Mouse (Mus musculus) neural tube, embryonic 15.5 days (tissue): ENCODE measurements around the gene Syn3. TPM values are rescaled to one million over a fixed set of nuclear protein-coding genes. Genes with fewer than 3 reads are reported as not detected.

Source experiments
- ATAC-seq: fragments of 200-750 bp; cut with Nextera tagmentation; 2 replicates; pipeline ENCODE4 v1.8.0; 2017; ENCODE audit warnings: mild to moderate bottlenecking, moderate TSS enrichment, moderate library complexity; ENCODE audit not compliant: low FRiP score
- H3K27ac ChIP-seq: fragments of 300-500 bp; sonication (generic); replicated peaks from 2 replicates; pipeline ENCODE4 v1.5.1; 2015; ENCODE audit warnings: mild to moderate bottlenecking, inconsistent platforms
- H3K27me3 ChIP-seq: fragments of 300-500 bp; sonication (generic); replicated peaks from 2 replicates; pipeline ENCODE4 v1.6.1; 2015; ENCODE audit warnings: inconsistent platforms
- H3K36me3 ChIP-seq: fragments of 300-500 bp; sonication (generic); 2 replicates; pipeline ENCODE4 v1.6.1; 2015; ENCODE audit warnings: inconsistent platforms
- H3K4me1 ChIP-seq: fragments of 300-500 bp; sonication (generic); 2 replicates; pipeline ENCODE4 v1.6.1; 2015; ENCODE audit warnings: inconsistent platforms
- H3K4me2 ChIP-seq: fragments of 300-500 bp; sonication (generic); 2 replicates; pipeline ENCODE4 v1.6.1; 2015; ENCODE audit warnings: inconsistent platforms, mild to moderate bottlenecking, moderate library complexity
- H3K4me3 ChIP-seq: fragments of 300-500 bp; sonication (generic); replicated peaks from 2 replicates; pipeline ENCODE4 v1.5.1; 2015; ENCODE audit warnings: mild to moderate bottlenecking, inconsistent platforms
- H3K9ac ChIP-seq: fragments of 300-500 bp; sonication (generic); replicated peaks from 2 replicates; pipeline ENCODE4 v1.6.1; 2015; ENCODE audit warnings: mild to moderate bottlenecking, inconsistent platforms
- H3K9me3 ChIP-seq: fragments of 300-500 bp; sonication (generic); replicated peaks from 2 replicates; pipeline ENCODE4 v1.6.1; 2016; ENCODE audit warnings: inconsistent platforms
- WGBS: fragments of 180-500 bp; shearing (Covaris S2); methylation state at CpG from one replicate; pipeline ENCODE4 v1.1.7; 2015; ENCODE audit warnings: mixed read lengths; 5-methylcytosine and 5-hydroxymethylcytosine counted together
- polyA plus RNA-seq: library from polyadenylated mRNA; unstranded; fragments of >200 nt; fragmentation: Nextera tagmentation; extraction: Ambion mirVana; gene quantifications from 2 replicates; pipeline ENCODE4 v1.2.1, GENCODE M21; 2015

Gene Syn3
- polyA plus RNA-seq, 1 experiment from 2014 or later, result 29.0 TPM

- H3K27me3 ChIP-seq, result no peaks in the 10 kb centered on the region
- peak overlapping the region; percentile 64 for H3K27ac ChIP-seq
- H3K4me3 ChIP-seq, result no peak overlapping the region
- H3K9ac ChIP-seq, result no peak overlapping the region
- 26% methylated on average over 5 of the region's 5 CpGs for WGBS
- H3K4me2 ChIP-seq, result no peak overlapping the region
- H3K36me3 ChIP-seq, result peaks cover 48% of the 10 kb centered on the region
- H3K4me1 ChIP-seq, result peaks cover 8% of the 10 kb centered on the region; the same call in 1 of the 2 replicates
- H3K9me3 ChIP-seq, result no peaks in the 10 kb centered on the region
- ATAC-seq, result peak; percentile 88
Observed at GRCm38 (mm10) chr10:86463538-86464199, 35.0 kb downstream of the Syn3 start.

GRCm38 (mm10) chr10:86459643-86460042 lies 39.1 kb downstream of the Syn3 start:
- no peak for ATAC-seq
- Histone ChIP-seq H3K4me3 (no peak overlapping the region), H3K4me1 (peaks cover 24% of the 10 kb centered on the region), H3K27ac (no peak overlapping the region), H3K9ac (no peak overlapping the region), H3K4me2 (no peak overlapping the region), H3K36me3 (peaks cover 26% of the 10 kb centered on the region), H3K9me3 (no peaks in the 10 kb centered on the region), H3K27me3 (no peaks in the 10 kb centered on the region)
- WGBS, result 60% methylated on average over 1 of the region's 1 CpGs

GRCm38 (mm10) chr10:86457665-86458209 lies 41.0 kb downstream of the Syn3 start:
- Histone ChIP-seq H3K36me3 (peaks cover 30% of the 10 kb centered on the region), H3K27ac (peak overlapping the region; percentile 68), H3K27me3 (no peaks in the 10 kb centered on the region), H3K9me3 (no peaks in the 10 kb centered on the region), H3K4me1 (peaks cover 19% of the 10 kb centered on the region; the same call in 1 of the 2 replicates), H3K4me3 (no peak overlapping the region), H3K9ac (no peak overlapping the region), H3K4me2 (no peak overlapping the region)
- ATAC-seq, result peak; percentile 64

GRCm38 (mm10) chr10:86457195-86457594 lies 41.5 kb downstream of the Syn3 start:
- Histone ChIP-seq H3K9ac (no peak overlapping the region), H3K4me1 (peaks cover 23% of the 10 kb centered on the region), H3K9me3 (no peaks in the 10 kb centered on the region), H3K27me3 (no peaks in the 10 kb centered on the region), H3K36me3 (peaks cover 27% of the 10 kb centered on the region), H3K27ac (peak overlapping the region; percentile 68; the same call in 1 of the 2 replicates), H3K4me3 (no peak overlapping the region), H3K4me2 (no peak overlapping the region)
- ATAC-seq, result peak; percentile 71; the same call in 1 of the 2 replicates
- 10% methylated on average over 4 of the region's 4 CpGs for WGBS

GRCm38 (mm10) chr10:86455296-86456055 lies 43.2 kb downstream of the Syn3 start:
- no peak overlapping the region for H3K4me3 ChIP-seq
- WGBS, result 71% methylated on average over 5 of the region's 5 CpGs
- H3K4me2 ChIP-seq, result no peak overlapping the region
- H3K9me3 ChIP-seq, result no peaks in the 10 kb centered on the region
- H3K27ac ChIP-seq, result no peak overlapping the region
- no peaks in the 10 kb centered on the region for H3K27me3 ChIP-seq
- H3K9ac ChIP-seq, result no peak overlapping the region
- no peak for ATAC-seq
- H3K4me1 ChIP-seq, result peaks cover 24% of the 10 kb centered on the region
- peaks cover 21% of the 10 kb centered on the region for H3K36me3 ChIP-seq

- 42% methylated on average over 6 of the region's 6 CpGs for WGBS
- peaks cover 15% of the 10 kb centered on the region for H3K4me1 ChIP-seq
Observed at GRCm38 (mm10) chr10:86452326-86452995, 46.2 kb downstream of the Syn3 start.

GRCm38 (mm10) chr10:86451294-86451693 lies 47.4 kb downstream of the Syn3 start:
- H3K9ac ChIP-seq, result no peak overlapping the region
- no peak overlapping the region for H3K4me2 ChIP-seq
- H3K27ac ChIP-seq, result no peak overlapping the region
- ATAC-seq, result no peak
- H3K4me3 ChIP-seq, result no peak overlapping the region
- H3K4me1 ChIP-seq, result peaks cover 9% of the 10 kb centered on the region
- H3K27me3 ChIP-seq, result no peaks in the 10 kb centered on the region
- WGBS, result 94% methylated on average over 5 of the region's 5 CpGs
- H3K9me3 ChIP-seq, result no peaks in the 10 kb centered on the region
- peaks cover 4% of the 10 kb centered on the region; the same call in 1 of the 2 replicates for H3K36me3 ChIP-seq

More at GRCm38 (mm10) chr10:86452326-86452995, 46.2 kb downstream of the Syn3 start:
- no peak overlapping the region for H3K4me2 ChIP-seq
- no peak overlapping the region for H3K27ac ChIP-seq
- 0 out of 2 replicates have a peak, but pooled peaks cover 4% of the 10 kb centered on the region for H3K36me3 ChIP-seq
- ATAC-seq, result peak; percentile 84
- no peaks in the 10 kb centered on the region for H3K9me3 ChIP-seq
- H3K9ac ChIP-seq, result no peak overlapping the region
- H3K4me3 ChIP-seq, result no peak overlapping the region
- H3K27me3 ChIP-seq, result no peaks in the 10 kb centered on the region

- H3K27ac ChIP-seq, result no peak overlapping the region
- H3K4me2 ChIP-seq, result no peak overlapping the region
- H3K36me3 ChIP-seq, result no peaks in the 10 kb centered on the region; the same call in 1 of the 2 replicates
- H3K4me3 ChIP-seq, result no peak overlapping the region
- no peak for ATAC-seq
- H3K9ac ChIP-seq, result no peak overlapping the region
- no peaks in the 10 kb centered on the region for H3K9me3 ChIP-seq
- no peaks in the 10 kb centered on the region for H3K4me1 ChIP-seq
- H3K27me3 ChIP-seq, result no peaks in the 10 kb centered on the region
Observed at GRCm38 (mm10) chr10:86446649-86447048, 52.0 kb downstream of the Syn3 start.

GRCm38 (mm10) chr10:86445207-86445606 lies 53.5 kb downstream of the Syn3 start:
- no peak overlapping the region for H3K27ac ChIP-seq
- no peak overlapping the region for H3K4me2 ChIP-seq
- H3K4me1 ChIP-seq, result no peaks in the 10 kb centered on the region
- ATAC-seq, result no peak
- 77% methylated on average over 2 of the region's 2 CpGs for WGBS
- no peak overlapping the region for H3K4me3 ChIP-seq
- no peak overlapping the region for H3K9ac ChIP-seq
- H3K27me3 ChIP-seq, result no peaks in the 10 kb centered on the region
- no peaks in the 10 kb centered on the region; the same call in 1 of the 2 replicates for H3K36me3 ChIP-seq
- H3K9me3 ChIP-seq, result no peaks in the 10 kb centered on the region

GRCm38 (mm10) chr10:86444665-86445064 lies 54.0 kb downstream of the Syn3 start:
- ATAC-seq, result no peak
- no peaks in the 10 kb centered on the region for H3K4me1 ChIP-seq
- no peak overlapping the region for H3K4me2 ChIP-seq
- H3K4me3 ChIP-seq, result no peak overlapping the region
- WGBS, result 67% methylated on average over 3 of the region's 3 CpGs
- no peak overlapping the region for H3K9ac ChIP-seq
- no peaks in the 10 kb centered on the region for H3K27me3 ChIP-seq
- H3K36me3 ChIP-seq, result no peaks in the 10 kb centered on the region; the same call in 1 of the 2 replicates
- H3K27ac ChIP-seq, result no peak overlapping the region
- H3K9me3 ChIP-seq, result no peaks in the 10 kb centered on the region

- H3K9me3 ChIP-seq, result no peaks in the 10 kb centered on the region
- H3K4me1 ChIP-seq, result no peaks in the 10 kb centered on the region
- no peak overlapping the region for H3K4me3 ChIP-seq
- no peak overlapping the region for H3K4me2 ChIP-seq
- no peaks in the 10 kb centered on the region for H3K27me3 ChIP-seq
- H3K27ac ChIP-seq, result no peak overlapping the region
- H3K9ac ChIP-seq, result no peak overlapping the region
- no peaks in the 10 kb centered on the region; the same call in 1 of the 2 replicates for H3K36me3 ChIP-seq
- 88% methylated on average over 3 of the region's 3 CpGs for WGBS
- ATAC-seq, result no peak
Observed at GRCm38 (mm10) chr10:86441765-86442164, 56.9 kb downstream of the Syn3 start.
